Mouse (Mus musculus): ENCODE data around the gene Hoxc4.

DNA sequence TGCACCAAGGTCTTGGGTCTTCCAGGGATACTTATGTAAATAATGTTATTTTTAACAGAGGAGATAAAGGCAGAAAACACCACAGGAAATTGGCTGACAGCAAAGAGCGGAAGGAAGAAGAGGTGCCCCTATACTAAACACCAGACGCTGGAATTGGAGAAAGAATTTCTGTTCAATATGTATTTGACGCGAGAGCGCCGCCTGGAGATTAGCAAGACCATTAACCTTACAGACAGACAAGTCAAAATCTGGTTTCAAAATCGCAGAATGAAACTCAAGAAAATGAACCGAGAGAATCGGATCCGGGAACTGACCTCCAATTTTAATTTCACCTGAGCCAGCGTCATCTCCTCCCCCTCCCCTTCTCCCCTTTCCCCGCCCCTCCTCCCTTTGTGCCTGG, 48.0 kb upstream of the Hoxc4 start:
- TF ChIP-seq POLR2A (IDR thresholded peaks at IDR 0.05; ENCODE audit: low read depth, low read length) (no peak), CTCF (IDR thresholded peaks at IDR 0.05; ENCODE audit: extremely low read depth, insufficient read depth, insufficient read length, insufficient replicate concordance) (no peak)

All from spleen, adult 2 months (tissue).